Mouse (Mus musculus) stomach, postnatal 0 days (tissue): ENCODE data around the gene Rasl11a.

Experiments used
- CTCF ChIP-seq: IDR thresholded peaks from 2 replicates; pipeline ENCODE4 v1.5.1; 2016; ENCODE audit warnings: antibody characterized with exemption, low read depth, mild to moderate bottlenecking, moderate library complexity
- EP300 ChIP-seq: optimal IDR thresholded peaks from 2 replicates; pipeline ENCODE3; 2016; ENCODE audit warnings: antibody characterized with exemption

- TF ChIP-seq EP300, result no peak
- no peak for TF ChIP-seq CTCF
Observed at GRCm38 (mm10) chr5:146867946-146868314, 23.1 kb downstream of the Rasl11a start.
